In the genomic region with DNA sequence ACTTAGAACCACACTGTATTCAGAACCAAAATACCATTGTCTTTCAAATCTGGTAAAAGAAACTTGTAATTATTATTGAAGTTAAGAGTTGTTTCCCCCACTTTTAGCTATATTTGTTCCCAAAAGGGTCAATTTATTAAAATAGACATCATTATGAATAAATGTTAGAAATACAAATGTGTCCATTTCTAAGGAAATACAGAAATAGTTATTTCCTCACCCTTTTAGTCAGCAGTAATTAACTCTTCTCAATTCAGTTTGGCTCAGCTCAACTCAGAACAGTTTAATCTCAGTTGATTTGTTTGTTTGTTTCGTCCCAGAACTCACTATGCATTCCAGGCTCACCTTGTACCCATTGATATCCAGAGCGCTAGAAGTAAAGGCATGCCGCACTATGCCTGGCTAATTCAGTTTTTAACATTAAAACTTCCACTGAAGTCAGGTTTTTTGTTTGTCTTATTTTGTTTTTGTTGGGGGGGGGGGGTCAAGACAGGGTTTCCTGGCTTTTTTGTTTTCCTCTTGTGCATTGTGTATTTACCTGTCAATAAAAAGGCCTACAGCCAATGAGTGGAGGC, we compare ENCODE assay signal across 16 mouse cellular contexts.
"Had no signal": no experiment of that assay in that cellular context is flagged by ENCODE, and none has a peak within 500 bp of the region (broad histone marks: within the 10 kb centered on the region; RNA-seq: fewer than 3 reads in every experiment).

No protein-coding gene starts in this region.

- ATAC-seq: lung, postnatal 0 days; midbrain, embryonic 15.5 days had no signal

- H3K9ac ChIP-seq: kidney, embryonic 15.5 days; liver, embryonic 13.5 days; lung, embryonic 14.5 days; midbrain, embryonic 15.5 days had no signal

- H3K4me2 ChIP-seq: kidney, embryonic 15.5 days; liver, embryonic 13.5 days; lung, embryonic 14.5 days; midbrain, embryonic 11.5 days; midbrain, embryonic 15.5 days had no signal

- H3K36me3 ChIP-seq: kidney, embryonic 15.5 days; liver, embryonic 13.5 days; midbrain, embryonic 15.5 days had no signal

- H3K4me3 ChIP-seq: kidney, embryonic 15.5 days; left cerebral cortex, adult 2 months; liver, embryonic 13.5 days; megakaryocyte, embryonic 14.5 days; midbrain, embryonic 15.5 days had no signal

- H3K27ac ChIP-seq: kidney, embryonic 15.5 days; left cerebral cortex, adult 2 months; liver, embryonic 13.5 days; midbrain, embryonic 15.5 days had no signal

- H3K9me3 ChIP-seq: kidney, embryonic 15.5 days; liver, embryonic 13.5 days; megakaryocyte, embryonic 14.5 days; midbrain, embryonic 15.5 days had no signal

- H3K27me3 ChIP-seq: kidney, embryonic 15.5 days; liver, embryonic 13.5 days; megakaryocyte, embryonic 14.5 days; midbrain, embryonic 15.5 days had no signal

- DNase-seq: kidney, adult 11 months; kidney, adult 8-10 months; kidney, postnatal 10 days; kidney, postnatal 36 days; layer of hippocampus, adult 9-11 months; layer of hippocampus, postnatal 36 days; liver, embryonic 13.5 days; lung, embryonic 14.5 days; thymus, adult 18-20 months; thymus, postnatal 36 days had no signal
